Mouse (Mus musculus): ENCODE data around the gene Cybrd1. TPM values are rescaled to one million over a fixed set of nuclear protein-coding genes. Genes with fewer than 3 reads are reported as not detected.
A peak's percentile ranks its signal among the peaks of the same experiment; 100 is the strongest.

Gene Cybrd1
- 0.51 and 0.83 TPM in 2 replicates for polyA plus RNA-seq (2016; fragmentation: Nextera tagmentation; extraction: Ambion mirVana)

DNA sequence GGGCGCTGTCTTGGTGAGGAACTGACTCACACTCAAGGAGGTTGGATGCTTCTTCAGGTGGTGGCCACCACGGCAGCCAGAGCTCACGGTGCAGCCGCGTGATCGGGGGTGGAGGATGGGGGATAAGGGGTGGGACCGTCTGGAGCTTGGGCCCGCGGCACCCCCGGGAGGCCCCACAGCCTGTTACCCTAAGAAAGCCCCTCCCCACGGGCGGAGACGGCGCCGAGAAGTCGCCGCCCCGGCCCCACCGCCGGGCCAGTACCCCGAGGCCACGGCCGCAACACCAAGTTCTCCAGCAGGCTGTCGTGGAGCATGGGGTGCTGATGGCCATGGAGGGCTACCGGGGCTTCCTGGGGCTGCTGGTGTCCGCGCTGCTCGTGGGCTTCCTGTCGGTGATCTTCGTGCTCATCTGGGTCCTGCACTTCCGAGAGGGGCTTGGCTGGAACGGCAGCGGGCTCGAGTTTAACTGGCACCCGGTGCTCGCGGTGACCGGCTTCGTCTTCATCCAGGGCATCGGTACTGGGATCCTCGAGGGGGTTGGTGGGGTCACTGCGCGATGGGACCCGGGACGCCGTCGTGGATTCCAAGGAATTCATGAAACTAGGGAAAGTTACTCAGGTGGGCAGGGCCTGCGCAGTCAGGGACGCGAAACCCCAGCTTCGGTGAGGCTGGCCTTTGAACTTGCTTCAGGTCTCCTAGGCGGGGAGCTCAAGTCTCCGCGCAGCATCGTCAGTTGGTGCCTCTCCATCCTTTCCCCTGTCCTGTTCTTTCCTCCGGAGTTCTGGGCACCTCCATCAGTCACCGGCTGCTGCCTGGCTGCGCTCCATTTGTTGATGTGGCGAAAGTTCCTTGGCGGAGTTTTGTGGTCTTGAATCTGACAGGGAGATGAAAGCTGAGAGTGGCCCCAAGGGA is at the start of gene Cybrd1:
Gene Cybrd1, plus strand, starts transcription at position 127 of the 912 bp plus-strand sequence.
- peaks cover 20% of the 10 kb centered on the region for H3K4me1 ChIP-seq
- peak within 1 kb of the TSS; percentile 39 for H3K4me3 ChIP-seq
- 3% methylated on average over 60 of the region's 60 CpGs for WGBS
- 0 out of 2 replicates have a peak within 1 kb of the TSS, but pooled peaks have one; percentile 35 for H3K9ac ChIP-seq
- peaks cover 23% of the 10 kb centered on the region for H3K27me3 ChIP-seq (replicated peaks)
- H3K4me2 ChIP-seq (replicated peaks), result peak within 1 kb of the TSS; percentile 85
- no peaks in the 10 kb centered on the region for H3K9me3 ChIP-seq
- ATAC-seq (ENCODE audit: low FRiP score, low read depth), result no peak
- H3K27ac ChIP-seq, result no peak within 1 kb of the TSS
- H3K36me3 ChIP-seq, result no peaks in the 10 kb centered on the region

DNA sequence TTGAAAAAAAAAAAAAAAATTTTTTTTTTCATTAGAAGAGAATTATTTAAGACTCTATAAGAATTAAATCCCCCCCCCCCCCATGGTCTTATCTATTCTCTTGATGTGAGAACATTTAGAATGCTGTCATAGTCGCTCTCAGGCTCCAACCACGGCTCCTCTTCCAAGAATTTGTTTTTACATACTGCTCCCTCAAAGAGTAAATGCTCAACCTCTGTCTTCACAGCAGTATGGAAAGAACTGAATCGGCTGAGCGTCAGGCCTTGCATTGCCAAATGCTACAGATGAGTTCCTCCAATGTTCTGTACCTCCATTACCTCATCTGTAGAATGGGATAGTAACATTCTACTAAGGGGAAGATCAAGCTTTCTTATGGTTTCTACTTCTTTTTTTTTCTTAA is 46.1 kb upstream of the Cybrd1 start:
- 98% methylated on average over 4 of the region's 4 CpGs for WGBS
- H3K36me3 ChIP-seq, result peaks cover 3% of the 10 kb centered on the region; the same call in 1 of the 2 replicates
- H3K9me3 ChIP-seq, result no peaks in the 10 kb centered on the region
- H3K9ac ChIP-seq, result no peak overlapping the region
- no peak overlapping the region for H3K4me2 ChIP-seq (replicated peaks)
- no peak overlapping the region for H3K27ac ChIP-seq
- no peak for ATAC-seq (ENCODE audit: low FRiP score, low read depth)
- no peaks in the 10 kb centered on the region for H3K27me3 ChIP-seq (replicated peaks)
- H3K4me3 ChIP-seq, result no peak overlapping the region
- H3K4me1 ChIP-seq, result no peaks in the 10 kb centered on the region

DNA sequence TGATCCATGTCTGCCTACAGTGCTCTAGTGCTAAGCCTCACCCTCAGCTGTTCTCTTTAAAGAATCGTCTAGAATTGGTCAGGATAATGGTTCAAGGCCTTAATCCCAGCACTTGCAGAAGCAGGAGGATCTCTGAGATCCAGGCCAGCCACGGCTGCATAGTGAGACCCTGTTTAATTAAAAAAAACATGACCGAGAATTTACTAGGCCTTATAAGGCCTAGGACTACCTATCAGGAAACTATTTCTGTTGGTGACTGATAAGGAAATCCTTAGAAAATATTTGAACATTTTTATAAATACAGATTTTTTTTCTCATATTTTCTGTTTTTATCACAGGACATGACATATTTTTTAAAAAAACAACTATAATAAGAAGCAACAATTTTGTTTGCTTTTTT is 44.4 kb upstream of the Cybrd1 start:
- Histone ChIP-seq H3K4me1 (no peaks in the 10 kb centered on the region), H3K36me3 (peaks cover 5% of the 10 kb centered on the region; the same call in 1 of the 2 replicates), H3K4me2 (replicated peaks) (no peak overlapping the region), H3K27ac (no peak overlapping the region), H3K9me3 (no peaks in the 10 kb centered on the region), H3K4me3 (no peak overlapping the region), H3K9ac (no peak overlapping the region), H3K27me3 (replicated peaks) (no peaks in the 10 kb centered on the region)
- 93% methylated on average over 3 of the region's 3 CpGs for WGBS
- ATAC-seq (ENCODE audit: low FRiP score, low read depth), result no peak

DNA sequence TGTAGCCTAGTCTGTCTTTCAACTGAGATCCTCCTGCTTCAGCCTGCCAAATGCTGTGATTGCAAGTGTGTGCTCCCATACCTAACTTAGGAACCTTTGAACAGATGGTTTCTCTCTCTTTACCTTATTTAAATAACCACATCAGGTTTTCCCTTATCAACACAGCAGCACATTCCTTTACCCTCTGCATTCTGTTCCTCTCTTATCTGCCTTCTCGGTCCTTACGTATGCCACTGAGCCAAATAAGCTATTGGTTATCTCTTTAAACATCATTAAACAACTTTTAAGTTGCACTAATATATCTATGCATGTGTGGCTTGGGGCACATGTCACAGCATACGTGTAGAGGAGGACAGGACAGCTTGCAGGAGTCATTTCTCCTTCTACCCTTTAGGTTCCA is 43.9 kb upstream of the Cybrd1 start:
- 95% methylated on average over 3 of the region's 3 CpGs for WGBS
- no peak for ATAC-seq (ENCODE audit: low FRiP score, low read depth)
- H3K36me3 ChIP-seq, result peaks cover 5% of the 10 kb centered on the region; the same call in 1 of the 2 replicates
- no peak overlapping the region for H3K4me3 ChIP-seq
- no peak overlapping the region for H3K27ac ChIP-seq
- H3K4me1 ChIP-seq, result no peaks in the 10 kb centered on the region
- H3K9ac ChIP-seq, result no peak overlapping the region
- H3K27me3 ChIP-seq (replicated peaks), result no peaks in the 10 kb centered on the region
- no peaks in the 10 kb centered on the region for H3K9me3 ChIP-seq
- no peak overlapping the region for H3K4me2 ChIP-seq (replicated peaks)

DNA sequence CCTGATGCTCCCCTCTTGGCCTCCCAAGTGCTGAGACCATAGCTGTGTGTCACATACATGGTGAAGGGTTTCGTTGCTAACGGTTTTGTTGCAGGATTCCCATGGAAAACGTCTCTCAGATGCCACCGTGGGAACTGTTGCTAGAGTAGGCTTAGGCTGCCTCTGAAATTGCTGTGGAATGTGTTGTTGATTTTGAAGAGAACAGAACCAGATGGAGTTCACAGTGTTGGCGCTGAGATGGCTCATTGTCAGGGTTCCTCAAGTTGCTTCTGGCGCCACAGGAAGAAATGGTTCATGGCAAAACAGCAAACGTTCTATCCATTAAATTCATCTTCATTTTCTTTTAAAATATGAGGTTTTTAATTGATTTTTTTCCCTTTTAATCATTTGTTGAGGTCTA is 35.3 kb upstream of the Cybrd1 start:
- WGBS, result 93% methylated on average over 7 of the region's 7 CpGs
- Histone ChIP-seq H3K9me3 (no peaks in the 10 kb centered on the region), H3K9ac (no peak overlapping the region), H3K4me1 (no peaks in the 10 kb centered on the region), H3K27me3 (replicated peaks) (no peaks in the 10 kb centered on the region), H3K36me3 (peaks cover 19% of the 10 kb centered on the region; the same call in 1 of the 2 replicates), H3K4me2 (replicated peaks) (no peak overlapping the region), H3K4me3 (no peak overlapping the region), H3K27ac (no peak overlapping the region)
- ATAC-seq (ENCODE audit: low FRiP score, low read depth), result no peak

DNA sequence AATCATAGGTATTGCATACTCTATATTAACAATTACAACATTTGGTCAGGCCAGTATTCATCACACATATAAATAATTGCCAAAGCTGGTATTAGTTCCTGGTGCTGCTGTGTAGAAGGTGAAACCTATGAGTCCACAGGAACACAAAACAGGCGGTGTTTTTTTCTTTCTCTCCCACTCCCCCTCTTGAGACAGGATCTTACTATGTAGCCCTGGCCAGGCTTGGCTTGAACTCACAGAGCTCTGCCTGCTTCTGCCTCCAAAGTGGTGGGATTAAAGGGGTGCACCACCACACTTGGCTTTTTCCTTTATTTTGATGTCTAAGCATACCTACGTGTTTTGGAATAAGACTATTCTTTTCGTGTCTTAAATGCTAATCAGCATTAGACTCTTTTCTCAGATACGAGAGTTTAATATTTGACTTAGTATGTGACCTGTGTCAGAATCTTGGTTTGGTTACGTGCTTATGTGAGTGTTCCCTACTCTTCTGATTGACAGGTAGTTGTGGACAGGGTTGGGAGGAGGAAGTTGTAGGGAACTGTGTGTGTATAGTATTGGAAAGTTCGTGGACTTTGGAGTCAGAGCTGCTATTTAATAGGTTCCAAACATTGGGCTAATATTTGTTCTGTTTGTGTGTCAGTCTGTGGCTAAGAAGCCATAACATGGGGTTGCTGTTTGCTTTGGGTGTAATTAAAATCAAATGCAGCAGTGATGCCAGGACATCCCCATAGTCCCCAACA is 34.1 kb upstream of the Cybrd1 start:
- H3K4me1 ChIP-seq, result no peaks in the 10 kb centered on the region
- peaks cover 26% of the 10 kb centered on the region; the same call in 1 of the 2 replicates for H3K36me3 ChIP-seq
- H3K4me2 ChIP-seq (replicated peaks), result no peak overlapping the region
- no peaks in the 10 kb centered on the region for H3K9me3 ChIP-seq
- 92% methylated on average over 6 of the region's 6 CpGs for WGBS
- no peak overlapping the region for H3K27ac ChIP-seq
- no peak overlapping the region for H3K4me3 ChIP-seq
- H3K9ac ChIP-seq, result no peak overlapping the region
- ATAC-seq (ENCODE audit: low FRiP score, low read depth), result no peak
- H3K27me3 ChIP-seq (replicated peaks), result no peaks in the 10 kb centered on the region

DNA sequence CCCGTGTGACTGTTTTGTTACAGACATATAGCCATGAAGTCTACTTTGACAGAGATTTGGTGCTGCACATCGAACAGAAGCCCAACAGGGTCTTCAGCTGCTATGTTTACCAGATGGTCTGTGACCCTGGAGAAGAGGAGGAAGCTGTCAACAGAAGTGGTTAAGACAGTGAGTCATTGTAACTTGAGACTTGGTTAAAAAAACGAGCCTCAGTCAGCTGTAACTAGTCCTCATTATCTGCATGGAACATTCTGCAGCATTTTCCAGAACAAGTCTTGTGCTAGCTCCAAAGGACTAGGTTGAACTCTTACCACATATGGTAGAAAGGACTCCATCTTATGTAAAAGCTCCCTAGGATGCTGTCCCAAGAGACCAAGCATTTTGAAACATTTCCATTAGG is 28.0 kb upstream of the Cybrd1 start:
- H3K4me1 ChIP-seq, result no peaks in the 10 kb centered on the region
- no peaks in the 10 kb centered on the region for H3K9me3 ChIP-seq
- no peaks in the 10 kb centered on the region for H3K27me3 ChIP-seq (replicated peaks)
- H3K9ac ChIP-seq, result no peak overlapping the region
- no peak overlapping the region for H3K4me3 ChIP-seq
- no peak for ATAC-seq (ENCODE audit: low FRiP score, low read depth)
- WGBS, result 76% methylated on average over 3 of the region's 3 CpGs
- peaks cover 28% of the 10 kb centered on the region for H3K36me3 ChIP-seq
- no peak overlapping the region for H3K4me2 ChIP-seq (replicated peaks)
- H3K27ac ChIP-seq, result no peak overlapping the region

DNA sequence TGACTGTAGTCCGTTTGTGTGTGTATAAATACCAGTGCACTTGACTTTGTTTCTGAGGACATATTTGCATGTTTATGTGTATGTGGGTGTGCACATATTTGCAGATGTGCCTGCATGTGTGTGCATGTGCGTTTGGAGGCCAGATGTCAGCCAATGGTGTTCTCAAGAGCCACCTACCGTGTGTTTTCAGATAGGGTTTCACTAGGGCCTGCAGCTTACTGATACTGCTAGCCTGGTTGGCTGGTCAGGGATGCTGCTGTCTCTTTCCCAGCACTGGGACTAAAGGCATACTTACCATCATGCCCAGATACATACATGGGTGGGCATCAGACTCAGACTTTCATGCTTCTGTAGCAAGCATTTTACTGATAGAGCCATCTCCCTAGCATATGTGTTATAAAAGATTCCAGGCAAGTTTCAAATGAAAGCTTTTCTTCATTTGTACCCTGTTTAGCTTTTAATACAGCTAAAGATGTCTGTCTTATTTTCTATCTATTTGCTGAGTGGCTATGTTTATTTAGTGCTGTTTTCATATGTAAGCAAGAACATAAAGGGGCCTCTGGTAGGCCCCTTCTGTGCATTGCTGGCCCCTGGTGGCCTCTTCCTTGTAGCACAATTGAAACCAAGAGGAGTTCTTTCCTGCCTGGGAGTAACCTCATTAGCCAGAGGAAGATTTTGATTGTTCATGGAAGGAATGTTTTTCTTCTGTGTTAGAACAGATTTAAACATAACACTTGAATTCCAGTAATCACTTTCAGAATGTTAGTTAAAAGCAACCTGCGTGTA is 26.9 kb upstream of the Cybrd1 start:
- no peaks in the 10 kb centered on the region for H3K9me3 ChIP-seq
- peaks cover 28% of the 10 kb centered on the region for H3K36me3 ChIP-seq
- no peaks in the 10 kb centered on the region for H3K27me3 ChIP-seq (replicated peaks)
- H3K27ac ChIP-seq, result no peak overlapping the region
- H3K9ac ChIP-seq, result no peak overlapping the region
- no peaks in the 10 kb centered on the region for H3K4me1 ChIP-seq
- H3K4me2 ChIP-seq (replicated peaks), result no peak overlapping the region
- H3K4me3 ChIP-seq, result no peak overlapping the region
- no peak for ATAC-seq (ENCODE audit: low FRiP score, low read depth)
- WGBS, result 85% methylated on average over 4 of the region's 4 CpGs

DNA sequence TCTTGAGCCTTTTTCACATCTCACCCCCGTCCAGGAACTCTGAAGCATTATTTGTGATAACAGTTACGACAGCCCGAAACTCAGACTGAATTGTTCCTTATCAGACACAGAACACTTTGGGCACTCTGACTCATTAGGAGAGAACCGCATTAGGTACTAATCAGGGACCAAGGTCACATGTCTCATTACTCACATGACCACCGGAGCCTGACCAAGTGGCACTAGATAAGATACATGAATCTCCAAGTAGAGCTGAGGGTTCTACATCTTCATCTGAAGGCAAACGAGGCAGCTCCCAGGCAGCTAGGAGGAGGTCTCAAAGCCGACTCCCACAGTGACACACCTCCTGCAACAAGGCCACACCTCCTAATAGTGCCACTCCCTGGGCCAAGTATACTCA is 21.6 kb upstream of the Cybrd1 start:
- ATAC-seq (ENCODE audit: low FRiP score, low read depth), result no peak
- H3K4me2 ChIP-seq (replicated peaks), result no peak overlapping the region
- H3K27ac ChIP-seq, result no peak overlapping the region
- 80% methylated on average over 7 of the region's 7 CpGs for WGBS
- H3K9ac ChIP-seq, result no peak overlapping the region
- H3K9me3 ChIP-seq, result no peaks in the 10 kb centered on the region
- H3K4me1 ChIP-seq, result no peaks in the 10 kb centered on the region
- H3K4me3 ChIP-seq, result no peak overlapping the region
- peaks cover 13% of the 10 kb centered on the region; the same call in 1 of the 2 replicates for H3K36me3 ChIP-seq
- H3K27me3 ChIP-seq (replicated peaks), result no peaks in the 10 kb centered on the region

DNA sequence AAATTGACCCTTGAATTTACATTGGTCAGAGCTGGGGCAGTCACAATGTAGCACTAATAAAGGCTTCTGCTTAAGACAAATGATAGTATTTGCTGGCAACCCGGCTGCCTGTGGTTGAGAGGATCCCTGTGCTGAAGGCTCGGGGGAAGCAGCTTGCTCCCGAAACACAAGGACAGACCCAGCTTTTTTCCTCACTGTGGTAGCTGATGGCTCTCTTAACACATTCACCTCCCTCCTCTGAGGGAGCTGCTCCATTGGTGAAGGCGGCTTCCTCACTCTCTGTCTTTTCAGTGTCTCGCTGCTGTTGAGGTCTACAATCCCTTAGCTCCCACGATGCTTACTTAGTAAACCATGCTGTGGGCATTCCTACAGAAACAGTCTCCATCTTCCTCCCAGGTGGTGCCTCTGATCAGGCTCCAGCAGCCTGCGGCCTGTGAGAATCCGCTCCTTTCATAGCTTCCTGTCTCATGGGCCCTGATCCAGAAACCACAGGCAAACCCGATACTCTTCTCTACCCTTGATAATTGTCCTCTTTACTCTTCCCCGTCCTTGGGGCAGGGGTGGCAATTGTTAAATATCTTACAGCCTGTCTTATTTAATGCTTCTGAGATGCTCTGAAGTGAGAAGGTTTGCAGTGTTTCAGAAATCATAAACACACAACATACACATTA is 15.0 kb upstream of the Cybrd1 start:
- Histone ChIP-seq H3K9me3 (no peaks in the 10 kb centered on the region), H3K9ac (no peak overlapping the region), H3K4me3 (no peak overlapping the region), H3K27ac (no peak overlapping the region), H3K27me3 (replicated peaks) (no peaks in the 10 kb centered on the region), H3K4me1 (no peaks in the 10 kb centered on the region), H3K4me2 (replicated peaks) (no peak overlapping the region), H3K36me3 (peaks cover 11% of the 10 kb centered on the region; the same call in 1 of the 2 replicates)
- ATAC-seq (ENCODE audit: low FRiP score, low read depth), result no peak
- 87% methylated on average over 10 of the region's 10 CpGs for WGBS

DNA sequence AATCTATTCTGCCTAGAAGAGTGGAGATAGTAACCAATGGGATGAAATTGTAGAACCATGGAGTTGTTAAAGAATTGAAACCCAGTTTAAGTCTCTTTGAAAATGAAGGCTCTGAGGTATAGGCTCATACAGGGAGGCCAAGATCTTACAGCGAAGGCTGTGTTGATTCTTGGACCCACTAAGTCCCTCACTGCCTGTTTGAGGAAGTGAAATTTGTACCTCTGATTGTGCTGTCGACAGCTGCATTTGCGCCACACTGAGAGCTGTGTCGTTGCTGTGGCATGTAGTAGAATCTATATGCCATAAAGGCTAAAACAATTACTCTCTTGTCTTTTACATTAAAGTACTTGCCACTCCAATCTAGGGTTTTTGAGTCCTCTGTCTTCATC is 14.4 kb upstream of the Cybrd1 start:
- H3K4me3 ChIP-seq, result no peak overlapping the region
- ATAC-seq (ENCODE audit: low FRiP score, low read depth), result no peak
- 94% methylated on average over 4 of the region's 4 CpGs for WGBS
- H3K9me3 ChIP-seq, result no peaks in the 10 kb centered on the region
- H3K4me1 ChIP-seq, result no peaks in the 10 kb centered on the region
- no peak overlapping the region for H3K9ac ChIP-seq
- no peaks in the 10 kb centered on the region for H3K27me3 ChIP-seq (replicated peaks)
- no peak overlapping the region for H3K27ac ChIP-seq
- H3K36me3 ChIP-seq, result peaks cover 11% of the 10 kb centered on the region; the same call in 1 of the 2 replicates
- H3K4me2 ChIP-seq (replicated peaks), result no peak overlapping the region

All from neural tube, embryonic 12.5 days (tissue).